Mouse (Mus musculus) neural tube, embryonic 15.5 days (tissue): ENCODE data around the gene Slc25a11. TPM values are rescaled to one million over a fixed set of nuclear protein-coding genes. Genes with fewer than 3 reads are reported as not detected.

Experiments used
- ATAC-seq: fragments of 200-750 bp; cut with Nextera tagmentation; 2 replicates; pipeline ENCODE4 v1.8.0; 2017; ENCODE audit warnings: mild to moderate bottlenecking, moderate TSS enrichment, moderate library complexity; ENCODE audit not compliant: low FRiP score
- H3K27ac ChIP-seq: fragments of 300-500 bp; sonication (generic); replicated peaks from 2 replicates; pipeline ENCODE4 v1.5.1; 2015; ENCODE audit warnings: mild to moderate bottlenecking, inconsistent platforms
- H3K27me3 ChIP-seq: fragments of 300-500 bp; sonication (generic); replicated peaks from 2 replicates; pipeline ENCODE4 v1.6.1; 2015; ENCODE audit warnings: inconsistent platforms
- H3K36me3 ChIP-seq: fragments of 300-500 bp; sonication (generic); 2 replicates; pipeline ENCODE4 v1.6.1; 2015; ENCODE audit warnings: inconsistent platforms
- H3K4me1 ChIP-seq: fragments of 300-500 bp; sonication (generic); 2 replicates; pipeline ENCODE4 v1.6.1; 2015; ENCODE audit warnings: inconsistent platforms
- H3K4me2 ChIP-seq: fragments of 300-500 bp; sonication (generic); 2 replicates; pipeline ENCODE4 v1.6.1; 2015; ENCODE audit warnings: inconsistent platforms, mild to moderate bottlenecking, moderate library complexity
- H3K4me3 ChIP-seq: fragments of 300-500 bp; sonication (generic); replicated peaks from 2 replicates; pipeline ENCODE4 v1.5.1; 2015; ENCODE audit warnings: mild to moderate bottlenecking, inconsistent platforms
- H3K9ac ChIP-seq: fragments of 300-500 bp; sonication (generic); replicated peaks from 2 replicates; pipeline ENCODE4 v1.6.1; 2015; ENCODE audit warnings: mild to moderate bottlenecking, inconsistent platforms
- H3K9me3 ChIP-seq: fragments of 300-500 bp; sonication (generic); replicated peaks from 2 replicates; pipeline ENCODE4 v1.6.1; 2016; ENCODE audit warnings: inconsistent platforms
- WGBS: fragments of 180-500 bp; shearing (Covaris S2); methylation state at CpG from one replicate; pipeline ENCODE4 v1.1.7; 2015; ENCODE audit warnings: mixed read lengths; 5-methylcytosine and 5-hydroxymethylcytosine counted together
- polyA plus RNA-seq: library from polyadenylated mRNA; unstranded; fragments of >200 nt; fragmentation: Nextera tagmentation; extraction: Ambion mirVana; gene quantifications from 2 replicates; pipeline ENCODE4 v1.2.1, GENCODE M21; 2015

The Slc25a11 gene
- polyA plus RNA-seq, 1 experiment from 2014 or later, result 169 TPM

DNA sequence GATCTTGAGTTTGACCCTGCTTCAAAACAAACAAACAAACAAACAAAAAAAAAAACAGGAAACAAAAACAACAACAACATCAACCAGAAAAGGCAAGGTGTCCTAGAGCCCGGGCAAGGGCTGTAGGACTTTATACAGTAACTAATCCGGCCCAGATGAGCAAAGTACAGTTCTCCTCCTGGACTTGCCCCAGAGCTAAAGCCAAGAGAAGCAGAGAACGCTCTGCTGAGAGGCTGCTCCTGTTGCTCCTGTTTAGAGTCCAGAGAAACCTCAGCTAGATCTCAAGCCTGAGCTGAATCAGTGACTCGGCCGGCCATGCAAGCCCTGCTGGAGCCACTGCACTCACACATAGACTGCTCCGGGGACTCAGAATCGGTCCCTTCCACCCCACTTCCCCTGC is 17.1 kb downstream of the Slc25a11 start:
- Histone ChIP-seq H3K27ac (no peak overlapping the region), H3K36me3 (no peaks in the 10 kb centered on the region), H3K4me3 (no peak overlapping the region), H3K27me3 (no peaks in the 10 kb centered on the region), H3K9me3 (no peaks in the 10 kb centered on the region), H3K9ac (no peak overlapping the region), H3K4me1 (no peaks in the 10 kb centered on the region), H3K4me2 (no peak overlapping the region)
- WGBS, result 79% methylated on average over 7 of the region's 7 CpGs
- ATAC-seq, result no peak

DNA sequence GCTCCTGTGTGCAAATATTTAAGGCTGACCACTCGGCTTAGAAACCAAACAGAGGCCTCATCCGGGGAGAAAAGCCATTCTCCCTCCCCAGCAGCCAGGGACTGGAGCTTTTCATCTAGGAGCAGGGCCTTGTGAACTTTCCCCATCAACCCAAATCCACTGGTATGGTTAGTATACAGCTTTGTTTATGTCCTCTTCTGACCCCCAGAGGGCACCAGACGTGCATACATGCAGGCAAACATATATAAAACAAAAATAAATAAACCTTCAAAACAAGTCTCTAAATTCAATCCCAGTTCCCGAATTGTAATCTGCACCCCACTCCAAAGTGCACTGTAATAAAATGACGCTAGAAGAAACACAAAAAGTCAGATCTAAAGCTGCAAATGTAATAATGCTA is 17.7 kb downstream of the Slc25a11 start:
- H3K9ac ChIP-seq, result no peak overlapping the region
- H3K9me3 ChIP-seq, result no peaks in the 10 kb centered on the region
- no peak overlapping the region for H3K4me3 ChIP-seq
- H3K4me2 ChIP-seq, result no peak overlapping the region
- no peaks in the 10 kb centered on the region for H3K4me1 ChIP-seq
- 62% methylated on average over 5 of the region's 5 CpGs for WGBS
- no peak overlapping the region for H3K27ac ChIP-seq
- no peaks in the 10 kb centered on the region for H3K27me3 ChIP-seq
- H3K36me3 ChIP-seq, result no peaks in the 10 kb centered on the region
- ATAC-seq, result no peak

DNA sequence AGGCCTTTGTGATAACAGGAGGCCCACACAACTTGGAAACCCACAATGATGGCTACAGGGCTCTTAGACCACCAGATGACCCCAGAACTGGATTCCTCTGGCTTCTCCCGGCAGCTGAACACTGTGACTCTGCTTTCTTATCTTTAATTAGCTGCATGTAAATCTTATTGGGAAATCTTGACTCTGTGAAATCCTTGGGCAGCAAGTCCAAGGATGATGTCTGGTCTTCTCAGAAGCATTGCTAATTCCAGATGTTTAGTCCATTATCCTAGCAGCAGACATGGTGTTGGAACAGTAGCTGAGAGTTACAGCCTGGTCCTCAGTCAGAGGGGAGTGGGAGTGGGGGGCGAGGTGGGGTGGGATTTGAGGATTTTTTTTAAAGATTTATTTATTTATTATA is 18.8 kb downstream of the Slc25a11 start:
- H3K9ac ChIP-seq, result no peak overlapping the region
- ATAC-seq, result no peak
- no peaks in the 10 kb centered on the region for H3K9me3 ChIP-seq
- H3K27ac ChIP-seq, result no peak overlapping the region
- no peaks in the 10 kb centered on the region for H3K4me1 ChIP-seq
- H3K4me2 ChIP-seq, result no peak overlapping the region
- H3K27me3 ChIP-seq, result no peaks in the 10 kb centered on the region
- no peak overlapping the region for H3K4me3 ChIP-seq
- H3K36me3 ChIP-seq, result no peaks in the 10 kb centered on the region
- 63% methylated on average over 2 of the region's 2 CpGs for WGBS

DNA sequence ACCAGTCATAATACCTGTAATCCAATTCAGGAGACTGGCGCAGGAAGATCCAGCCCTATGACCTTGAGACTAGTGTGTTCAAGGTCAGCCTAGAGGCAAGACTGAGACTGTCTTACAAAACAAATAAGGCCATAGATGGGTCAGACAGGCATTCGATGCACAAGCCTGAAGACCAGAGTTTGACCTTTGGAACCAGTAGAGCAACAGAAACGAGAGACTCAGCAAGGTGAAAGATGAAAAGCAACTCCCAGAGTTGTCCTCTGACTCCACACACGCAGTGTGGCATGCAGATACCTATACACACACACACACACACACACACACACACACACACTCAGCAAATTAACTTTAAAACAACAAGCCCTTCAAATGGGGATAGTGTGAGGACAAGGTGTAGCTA is 20.4 kb downstream of the Slc25a11 start:
- Histone ChIP-seq H3K27ac (no peak overlapping the region), H3K9ac (no peak overlapping the region), H3K27me3 (no peaks in the 10 kb centered on the region), H3K4me3 (no peak overlapping the region), H3K4me1 (no peaks in the 10 kb centered on the region), H3K36me3 (no peaks in the 10 kb centered on the region), H3K4me2 (no peak overlapping the region), H3K9me3 (no peaks in the 10 kb centered on the region)
- ATAC-seq, result no peak
- 83% methylated on average over 4 of the region's 4 CpGs for WGBS

GRCm38 (mm10) chr11:70625473-70625872 is 21.8 kb downstream of the Slc25a11 start:
- Histone ChIP-seq H3K4me1 (no peaks in the 10 kb centered on the region), H3K36me3 (no peaks in the 10 kb centered on the region), H3K4me2 (no peak overlapping the region), H3K9ac (no peak overlapping the region), H3K9me3 (no peaks in the 10 kb centered on the region), H3K4me3 (no peak overlapping the region), H3K27me3 (no peaks in the 10 kb centered on the region), H3K27ac (no peak overlapping the region)
- WGBS, result 48% methylated on average over 4 of the region's 4 CpGs
- ATAC-seq, result no peak

DNA sequence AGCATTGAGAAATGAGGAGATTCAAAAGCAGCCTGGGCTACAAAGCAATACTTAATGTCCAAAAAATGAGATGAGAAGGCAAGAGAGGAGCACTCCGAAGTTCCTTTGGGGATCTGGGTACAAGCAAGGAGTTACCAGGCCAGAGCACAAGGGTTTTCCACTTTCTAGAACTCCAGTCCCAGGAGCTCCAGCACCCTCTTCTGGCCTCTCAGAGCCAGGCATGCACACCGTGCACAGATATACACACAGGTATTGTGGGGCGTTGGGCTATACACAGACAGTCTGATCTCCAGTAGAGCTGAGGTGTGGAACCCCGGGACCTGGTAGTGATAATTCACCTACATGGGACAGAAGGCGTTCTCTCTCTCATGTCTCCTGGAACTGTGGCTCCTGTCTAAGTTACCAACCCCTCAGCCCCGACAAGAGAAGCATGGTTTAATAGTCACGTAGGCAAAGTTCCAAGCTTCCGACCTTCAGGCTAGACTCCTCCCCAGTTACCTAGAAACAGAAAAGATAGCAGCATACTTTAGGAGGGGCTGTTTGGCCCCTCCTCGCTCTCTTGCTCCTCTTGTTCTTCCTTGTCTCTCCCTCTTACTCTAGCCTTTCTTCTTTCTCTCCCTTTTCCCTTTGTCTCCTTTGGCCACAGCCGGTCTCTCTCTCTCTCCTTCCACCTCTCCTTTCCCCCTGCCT is 24.1 kb downstream of the Slc25a11 start:
- Histone ChIP-seq H3K4me1 (no peaks in the 10 kb centered on the region), H3K4me2 (no peak overlapping the region), H3K9ac (no peak overlapping the region), H3K27ac (no peak overlapping the region), H3K36me3 (no peaks in the 10 kb centered on the region), H3K4me3 (no peak overlapping the region), H3K27me3 (no peaks in the 10 kb centered on the region), H3K9me3 (no peaks in the 10 kb centered on the region)
- 83% methylated on average over 10 of the region's 10 CpGs for WGBS
- no peak for ATAC-seq

GRCm38 (mm10) chr11:70621972-70622814 is 25.1 kb downstream of the Slc25a11 start:
- H3K4me1 ChIP-seq, result no peaks in the 10 kb centered on the region
- H3K4me3 ChIP-seq, result no peak overlapping the region
- no peaks in the 10 kb centered on the region for H3K27me3 ChIP-seq
- WGBS, result 45% methylated on average over 7 of the region's 7 CpGs
- H3K9me3 ChIP-seq, result no peaks in the 10 kb centered on the region
- no peak overlapping the region for H3K9ac ChIP-seq
- no peaks in the 10 kb centered on the region for H3K36me3 ChIP-seq
- H3K27ac ChIP-seq, result no peak overlapping the region
- H3K4me2 ChIP-seq, result no peak overlapping the region
- no peak for ATAC-seq

DNA sequence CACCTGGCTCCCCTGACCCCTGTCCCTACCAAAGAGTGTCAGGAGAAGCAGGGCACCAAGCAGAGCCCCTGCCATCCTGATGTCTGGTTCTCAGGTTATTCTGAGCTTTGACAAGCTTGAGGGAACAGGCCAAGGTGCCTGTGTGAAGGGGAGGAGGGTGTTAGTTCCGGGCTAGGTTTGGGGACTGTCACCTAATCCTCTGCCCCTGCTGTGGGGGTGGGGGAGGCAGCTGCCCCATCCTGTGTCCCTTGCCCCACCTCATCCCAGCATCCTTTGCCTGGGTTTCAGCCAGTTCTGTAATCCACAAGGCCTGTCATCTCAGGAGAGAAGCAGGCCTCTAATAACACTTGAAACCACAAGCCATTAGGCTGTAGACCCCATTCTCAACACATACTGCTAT is 28.2 kb downstream of the Slc25a11 start, which contains the start of gene Chrne:
Gene Chrne, minus strand, starts transcription at position 116 of the 400 bp plus-strand sequence.
- 31% methylated on average over 1 of the region's 1 CpGs for WGBS
- ATAC-seq, result no peak
- no peaks in the 10 kb centered on the region for H3K9me3 ChIP-seq
- H3K4me1 ChIP-seq, result peaks cover 9% of the 10 kb centered on the region
- H3K36me3 ChIP-seq, result no peaks in the 10 kb centered on the region
- no peak within 1 kb of the TSS for H3K4me2 ChIP-seq
- H3K27ac ChIP-seq, result no peak within 1 kb of the TSS
- H3K9ac ChIP-seq, result no peak within 1 kb of the TSS
- H3K27me3 ChIP-seq, result 0 out of 2 replicates have a peak, but pooled peaks cover 5% of the 10 kb centered on the region
- H3K4me3 ChIP-seq, result no peak within 1 kb of the TSS

DNA sequence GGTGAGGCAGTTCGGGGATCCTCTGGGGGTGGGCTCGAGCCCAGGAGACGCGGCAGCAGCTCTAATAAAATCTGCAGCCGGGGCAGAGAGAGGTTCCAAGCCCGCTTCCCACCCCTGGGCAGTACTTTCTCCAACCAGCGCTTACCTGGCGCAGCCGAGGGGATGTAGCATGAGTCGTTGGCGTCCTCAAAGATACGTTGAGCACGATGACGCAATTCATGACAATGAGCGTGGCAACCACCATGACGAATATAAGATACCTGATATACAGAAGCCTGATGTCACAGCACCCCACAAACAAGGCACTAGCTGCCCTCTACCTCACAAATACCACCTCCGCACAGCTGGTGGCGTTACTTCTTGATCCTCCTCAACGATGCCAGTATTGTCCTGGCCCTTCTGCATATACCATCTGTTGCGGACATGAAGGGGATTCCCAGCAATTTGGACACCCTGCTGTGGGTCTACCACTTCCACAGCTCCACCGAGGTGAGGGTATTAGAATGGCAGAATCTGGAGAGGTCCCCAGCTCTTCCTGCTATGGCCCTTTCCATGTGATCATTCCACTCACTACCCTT is 31.7 kb downstream of the Slc25a11 start, which contains the start of gene 4930544D05Rik:
Gene 4930544D05Rik, plus strand, starts transcription at position 333 of the 578 bp plus-strand sequence.
- H3K4me3 ChIP-seq, result peak within 1 kb of the TSS; percentile 28
- ATAC-seq, result no peak
- H3K36me3 ChIP-seq, result peaks cover 23% of the 10 kb centered on the region
- WGBS, result 15% methylated on average over 21 of the region's 21 CpGs
- H3K9ac ChIP-seq, result peak within 1 kb of the TSS; percentile 28
- no peaks in the 10 kb centered on the region for H3K9me3 ChIP-seq
- 0 out of 2 replicates have a peak, but pooled peaks cover 5% of the 10 kb centered on the region for H3K27me3 ChIP-seq
- H3K27ac ChIP-seq, result no peak within 1 kb of the TSS
- peaks cover 9% of the 10 kb centered on the region for H3K4me1 ChIP-seq
- H3K4me2 ChIP-seq, result peak within 1 kb of the TSS; percentile 58

DNA sequence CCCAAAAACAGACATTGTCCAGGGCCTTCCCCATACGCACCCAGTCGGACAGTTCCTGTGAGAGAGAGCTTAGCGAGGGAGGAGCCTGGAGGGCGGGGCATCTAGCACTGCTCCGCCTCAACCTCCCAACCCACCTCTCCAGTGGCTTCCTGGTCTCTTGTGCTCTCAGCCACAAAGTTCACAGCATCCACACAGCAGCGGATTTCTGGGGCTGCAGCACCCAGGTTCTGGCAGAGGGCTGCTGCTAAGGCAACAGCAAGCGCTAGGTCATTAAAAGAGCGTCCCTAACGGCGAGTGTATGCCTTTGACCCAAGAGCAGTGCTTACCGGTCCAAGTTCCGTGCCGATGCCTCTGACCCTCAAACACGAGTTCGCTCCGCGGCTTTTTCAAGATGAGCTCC is 32.2 kb downstream of the Slc25a11 start:
- H3K27me3 ChIP-seq, result 0 out of 2 replicates have a peak, but pooled peaks cover 5% of the 10 kb centered on the region
- H3K4me3 ChIP-seq, result peak overlapping the region; percentile 28
- no peaks in the 10 kb centered on the region for H3K9me3 ChIP-seq
- ATAC-seq, result no peak
- H3K36me3 ChIP-seq, result peaks cover 27% of the 10 kb centered on the region
- H3K27ac ChIP-seq, result no peak overlapping the region
- 3% methylated on average over 17 of the region's 17 CpGs for WGBS
- peaks cover 9% of the 10 kb centered on the region for H3K4me1 ChIP-seq
- H3K4me2 ChIP-seq, result peak overlapping the region; percentile 58
- peak overlapping the region; percentile 28 for H3K9ac ChIP-seq

- no peak overlapping the region for H3K4me2 ChIP-seq
- peaks cover 52% of the 10 kb centered on the region for H3K36me3 ChIP-seq
- no peaks in the 10 kb centered on the region for H3K9me3 ChIP-seq
- no peak for ATAC-seq
- peaks cover 9% of the 10 kb centered on the region for H3K4me1 ChIP-seq
- no peak overlapping the region for H3K4me3 ChIP-seq
- no peak overlapping the region for H3K27ac ChIP-seq
- H3K9ac ChIP-seq, result no peak overlapping the region
- 84% methylated on average over 7 of the region's 7 CpGs for WGBS
- 0 out of 2 replicates have a peak, but pooled peaks cover 5% of the 10 kb centered on the region for H3K27me3 ChIP-seq
These were observed 34.8 kb downstream of the Slc25a11 start for GRCm38 (mm10) chr11:70612505-70612904.
